Mouse (Mus musculus) lung, postnatal 14 days (tissue): Measurements from ENCODE around the gene Cers6.

Experiments
- DNase-seq: peaks from one replicate; pipeline ENCODE4 v3.0.0; 2021

Gene Cers6

DNA sequence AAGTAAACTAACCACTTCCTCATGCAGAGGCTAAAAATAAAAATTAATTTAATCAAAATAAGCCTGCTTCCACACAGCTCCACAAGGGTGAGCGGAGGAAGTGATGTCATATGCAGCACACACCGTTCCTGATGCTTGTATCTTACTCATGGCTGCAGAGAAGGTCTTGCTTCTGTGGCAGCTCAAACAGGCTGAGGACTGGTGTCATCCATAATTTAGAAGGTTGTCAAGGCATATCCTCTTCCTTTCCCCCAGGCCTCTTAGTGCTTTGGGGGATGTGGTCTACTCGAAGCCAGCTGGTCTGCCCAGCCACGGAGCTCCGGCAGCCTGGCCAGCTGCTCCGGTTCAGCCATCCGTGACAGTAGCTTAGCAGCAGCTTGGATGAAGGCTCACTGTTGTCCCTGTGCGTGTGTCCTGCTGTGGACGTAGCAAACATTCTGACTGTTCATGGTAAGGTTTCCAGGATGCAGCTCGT is 267.7 kb downstream of the Cers6 start:
- DNase-seq, result no peak

DNA sequence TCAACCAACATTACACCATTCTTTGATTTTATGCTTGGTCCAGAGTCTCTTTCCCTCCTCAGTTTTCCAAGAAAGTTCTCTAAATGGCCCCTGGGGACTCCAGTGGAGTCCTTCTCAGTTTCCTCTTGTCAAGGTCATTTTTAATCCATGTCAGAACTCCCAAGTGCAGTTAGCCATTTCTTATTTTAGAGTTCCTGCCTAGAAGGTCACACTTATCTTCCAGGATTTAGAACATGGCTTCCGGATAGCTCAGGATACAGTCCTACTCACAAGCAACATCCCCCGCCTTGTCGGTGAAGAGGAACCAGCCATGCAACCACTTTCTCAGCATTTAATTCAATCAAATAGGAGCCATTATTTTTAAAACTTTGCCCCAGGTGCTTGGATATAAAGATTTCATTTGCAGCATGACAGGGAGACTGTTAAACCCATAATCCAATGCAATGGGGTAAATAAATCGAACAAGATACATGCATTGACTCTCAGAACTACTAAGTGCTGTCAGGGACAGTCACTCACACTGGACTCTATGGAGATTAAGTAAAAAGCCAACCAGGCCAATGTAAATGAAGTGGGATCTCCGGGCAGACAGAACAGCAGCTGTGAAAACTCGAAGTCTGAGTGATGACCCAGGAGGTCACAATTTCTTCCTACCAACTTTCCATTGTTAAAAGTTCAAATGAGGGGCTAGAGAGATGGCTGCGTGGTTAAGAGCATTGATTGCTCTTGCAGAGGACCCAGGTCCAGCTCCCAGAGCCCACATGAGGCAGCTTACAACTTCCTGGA is 268.4 kb downstream of the Cers6 start:
- DNase-seq, result no peak

DNA sequence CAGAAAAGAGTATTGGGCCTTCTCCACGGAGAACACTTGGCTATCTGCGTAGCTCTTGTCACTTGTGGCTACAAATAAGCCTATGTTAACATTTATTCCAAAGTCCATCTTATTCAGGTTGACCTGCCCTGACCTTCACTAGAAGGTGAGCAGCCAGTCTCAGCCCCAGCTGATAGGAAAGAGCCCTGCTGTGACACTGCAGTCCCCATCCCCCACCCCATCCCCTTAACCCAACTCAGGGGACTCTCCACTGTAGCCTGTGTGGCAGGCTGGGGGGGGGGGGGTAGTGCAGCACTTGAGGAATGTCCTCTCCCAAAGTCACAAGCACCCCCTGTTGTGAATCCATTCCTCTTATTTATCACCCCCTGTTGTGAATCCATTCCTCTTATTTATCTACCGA is 270.8 kb downstream of the Cers6 start:
- DNase-seq, result no peak

DNA sequence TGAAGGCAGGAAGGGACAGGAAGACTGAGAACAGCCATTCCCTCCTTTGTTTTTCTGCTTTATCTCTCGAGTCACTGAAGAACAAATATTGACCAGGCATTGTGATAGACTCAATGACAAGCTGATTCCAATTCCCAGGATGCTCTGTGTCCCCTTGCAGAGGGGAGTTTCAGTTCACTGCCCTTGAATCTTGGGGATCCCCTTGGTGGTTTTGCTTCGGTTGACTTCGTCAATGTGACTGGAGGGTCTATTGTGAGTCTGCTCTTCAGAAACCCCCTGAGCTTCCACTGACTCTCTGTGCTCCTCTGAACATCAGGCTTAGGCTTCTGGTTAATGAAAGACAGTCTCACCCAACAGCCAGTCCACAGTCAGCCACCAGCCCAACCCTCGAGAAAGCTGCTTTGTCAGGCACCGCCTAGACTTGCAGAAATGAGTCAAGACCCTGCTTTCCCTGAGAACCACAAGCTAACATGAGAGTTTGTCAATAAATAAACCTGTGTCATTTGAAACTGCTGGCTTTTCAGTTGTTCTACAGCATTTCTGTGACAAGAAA is 271.3 kb downstream of the Cers6 start:
- no peak for DNase-seq

DNA sequence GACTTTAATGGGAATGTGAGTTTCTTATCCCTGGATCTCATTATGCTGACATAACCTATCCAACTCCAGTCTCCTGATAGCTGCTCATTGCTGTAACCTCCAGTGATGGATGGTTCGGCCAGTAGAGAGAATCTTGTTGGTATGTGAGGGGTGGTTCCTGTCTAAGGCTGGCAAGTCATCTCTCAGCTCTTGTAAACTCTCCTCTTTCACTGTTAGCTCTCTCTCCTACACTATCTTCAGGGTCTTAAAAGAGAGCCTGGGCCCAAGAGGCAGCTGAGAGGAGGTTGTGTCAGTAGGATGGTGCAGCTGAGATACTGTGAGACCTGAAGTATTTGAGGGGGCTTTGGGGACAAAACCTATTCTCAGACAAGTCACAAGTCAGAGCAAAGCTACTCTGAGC is 272.9 kb downstream of the Cers6 start:
- DNase-seq, result no peak

DNA sequence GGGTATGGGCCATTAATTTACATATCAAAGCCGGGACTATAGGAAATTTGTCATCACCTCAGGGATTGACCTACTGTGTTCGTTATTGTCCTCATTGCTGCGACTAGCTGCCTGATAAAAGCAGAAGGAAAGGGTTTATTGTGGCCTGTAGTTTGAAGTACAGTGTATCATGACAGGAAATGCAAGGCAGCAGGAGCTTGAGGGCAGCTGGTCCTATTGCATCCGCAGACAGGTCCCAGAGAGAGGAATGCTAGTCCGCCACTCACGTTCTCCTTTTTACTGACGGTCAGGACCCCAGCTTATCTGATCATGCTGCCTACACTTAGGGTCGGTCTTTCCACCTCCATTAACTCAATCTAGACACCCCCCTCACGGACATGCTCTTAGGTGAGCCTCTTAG is 273.7 kb downstream of the Cers6 start:
- DNase-seq, result no peak

DNA sequence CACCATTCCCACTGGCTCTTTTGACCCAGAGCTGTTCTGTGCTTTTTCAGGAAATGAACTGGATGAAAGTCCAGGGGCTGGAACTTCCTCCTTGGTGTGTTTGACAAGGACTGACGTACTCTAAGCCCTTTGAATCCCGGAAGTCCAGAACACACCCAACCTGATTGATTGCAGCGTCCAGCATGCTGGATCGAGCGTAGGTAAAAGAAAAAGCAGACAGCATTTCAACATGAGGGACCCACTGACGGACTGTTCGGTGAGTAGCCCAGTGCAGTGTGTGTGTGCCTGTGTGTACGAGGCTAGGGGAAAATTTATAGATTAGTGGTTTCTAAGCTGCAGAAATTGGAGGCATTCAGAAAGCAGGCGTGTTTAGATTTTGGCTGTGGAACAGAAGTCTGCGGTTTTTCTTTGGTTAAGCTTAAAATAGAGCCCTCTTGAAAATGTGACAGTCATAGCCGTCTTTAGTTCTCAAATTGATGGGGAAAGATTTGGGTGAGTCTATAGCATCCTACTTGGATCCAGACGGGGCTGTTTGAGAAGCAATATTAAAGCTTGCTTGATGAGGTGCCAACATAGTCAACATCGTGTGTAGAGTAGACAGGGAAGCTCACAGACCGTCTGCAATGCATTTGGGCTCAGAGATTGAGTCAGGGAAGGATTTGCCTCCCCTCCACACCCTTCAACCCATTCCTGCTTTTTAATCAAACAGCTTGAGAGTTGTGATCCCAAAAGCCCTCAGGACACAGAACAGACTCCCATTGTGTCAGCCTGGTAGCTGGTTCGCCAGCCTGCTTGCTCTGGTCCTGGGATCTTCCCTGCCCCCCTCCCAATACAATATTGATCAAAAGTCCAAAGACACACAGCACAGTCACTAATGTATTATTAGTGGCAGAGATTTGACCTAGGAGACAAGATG is 274.7 kb downstream of the Cers6 start, which contains the start of gene Nostrin:
TSS of gene Nostrin (plus strand) at position 140 of the 916 bp plus-strand sequence.
- DNase-seq, result peak; percentile 56

DNA sequence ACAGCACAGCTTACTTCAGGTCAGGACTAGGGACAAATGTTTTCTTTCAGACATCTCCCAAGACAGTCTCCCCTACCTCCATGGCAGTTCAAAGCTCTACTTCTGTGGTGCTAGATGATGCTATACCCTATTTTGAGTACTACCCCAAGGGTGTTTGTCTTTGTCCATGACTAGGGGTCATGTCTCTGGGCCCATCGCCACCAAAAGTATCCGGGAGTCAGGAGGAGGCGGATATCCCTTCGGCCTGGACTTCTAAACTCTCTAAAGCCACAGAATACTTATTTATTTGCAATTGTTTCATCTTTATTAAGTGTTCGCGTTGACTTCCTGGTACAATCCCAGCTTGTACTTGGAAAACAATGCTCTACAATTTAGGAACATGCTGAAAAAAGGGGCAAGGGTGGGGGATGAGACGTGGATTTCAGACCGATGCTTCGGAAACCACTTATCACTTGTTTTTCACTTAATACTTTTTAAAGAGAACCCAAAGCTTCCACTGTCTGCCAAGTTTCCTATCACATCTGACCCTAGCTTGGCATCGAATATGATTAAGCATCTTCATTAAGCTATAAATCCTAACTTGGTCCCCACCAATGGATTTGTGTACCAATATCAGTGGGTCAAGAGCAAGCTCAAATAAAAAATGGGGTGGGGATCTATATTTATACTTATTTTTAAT is 276.3 kb downstream of the Cers6 start:
- no peak for DNase-seq

DNA sequence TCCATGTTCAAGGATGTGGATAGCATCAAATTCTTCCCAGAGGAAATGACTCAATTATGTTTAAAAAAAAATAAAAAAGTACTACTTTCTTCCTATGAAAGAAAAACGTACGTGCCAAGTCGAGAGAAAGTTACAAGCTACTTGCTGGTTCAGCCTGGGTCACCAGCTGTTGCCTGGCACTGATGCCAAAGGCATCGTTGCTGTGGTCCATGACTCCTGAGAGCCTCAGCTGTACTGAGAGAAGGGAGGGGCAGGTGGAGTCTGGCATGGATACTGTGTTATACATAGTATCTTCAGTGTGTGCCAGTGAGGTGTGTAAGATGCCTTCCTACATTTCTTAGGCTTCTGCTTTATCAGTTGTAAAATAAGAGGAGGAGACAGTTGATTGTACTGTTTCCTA is 277.5 kb downstream of the Cers6 start:
- DNase-seq, result no peak

DNA sequence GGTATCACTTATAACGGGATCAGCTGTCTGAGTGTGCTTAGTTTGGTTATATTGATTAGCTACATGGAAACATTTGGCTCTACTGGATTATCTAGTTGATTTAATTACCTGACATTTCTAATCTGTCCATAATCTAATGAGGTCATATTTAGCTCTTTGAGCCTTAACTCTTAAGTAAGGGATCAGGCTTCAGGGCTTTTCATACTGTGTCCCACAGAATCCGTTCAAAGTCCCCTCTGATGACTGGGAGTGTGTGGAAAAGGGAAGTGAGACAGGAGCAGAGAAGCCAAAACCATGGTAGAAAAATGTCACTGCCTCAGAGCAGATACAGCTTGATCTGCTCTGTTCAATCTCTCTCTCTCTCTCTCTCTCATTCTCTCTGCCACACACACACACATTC is 279.0 kb downstream of the Cers6 start:
- DNase-seq, result no peak

DNA sequence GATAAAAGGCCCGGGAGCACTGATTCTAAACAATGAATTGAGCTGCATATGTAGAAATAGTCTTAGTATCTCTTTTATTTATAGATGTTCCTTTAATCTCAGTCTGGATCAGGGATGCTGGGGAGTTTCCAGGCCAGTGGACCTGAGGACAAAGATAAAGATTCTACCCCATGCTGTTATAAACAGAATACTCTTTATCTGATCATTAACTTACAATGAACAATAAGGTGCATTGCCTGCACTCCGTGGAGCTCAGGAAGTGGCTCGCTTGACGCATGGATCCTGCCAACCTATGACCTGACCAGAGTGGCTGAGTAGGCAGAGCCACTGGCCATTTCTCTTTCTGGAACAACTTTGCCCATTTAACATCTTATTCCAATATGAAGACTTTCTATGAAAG is 279.6 kb downstream of the Cers6 start:
- peak; percentile 37 for DNase-seq

DNA sequence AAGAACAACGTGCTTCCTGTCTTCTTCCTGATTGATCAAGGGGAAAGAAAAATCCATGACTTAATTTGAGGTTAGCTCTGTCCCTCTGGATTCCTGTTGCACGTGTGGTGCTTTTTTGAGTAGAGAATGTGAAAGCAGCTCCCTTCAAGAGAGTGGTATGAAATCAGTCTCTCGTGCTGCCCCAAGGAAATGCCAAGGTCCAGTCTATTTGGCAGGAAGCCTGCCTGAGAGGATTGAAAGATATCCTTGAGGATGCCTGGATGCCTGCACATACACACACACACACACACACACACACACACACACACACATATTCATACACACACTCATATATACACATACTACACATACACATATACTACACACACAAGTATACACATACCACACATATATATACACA is 287.4 kb downstream of the Cers6 start:
- DNase-seq, result no peak

DNA sequence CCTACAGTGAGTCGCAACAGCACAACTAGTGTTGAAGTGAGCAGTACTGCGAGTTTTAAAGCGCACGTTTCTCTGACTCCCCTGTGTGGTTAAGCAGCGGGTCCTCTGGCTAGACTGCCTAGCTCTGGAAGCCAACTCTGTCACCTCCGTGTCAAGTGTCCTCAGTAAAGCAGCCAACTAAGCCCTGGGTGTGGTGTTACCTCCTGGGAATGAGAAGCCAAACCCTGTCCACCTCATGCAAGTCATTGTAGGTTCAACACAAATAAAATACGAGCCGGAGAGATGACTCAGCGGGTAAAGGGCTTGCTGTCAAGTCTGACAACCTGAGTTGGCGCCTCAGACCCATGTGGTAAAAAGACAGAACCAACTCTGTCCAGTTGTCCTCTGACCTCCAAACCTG is 287.9 kb downstream of the Cers6 start:
- no peak for DNase-seq

DNA sequence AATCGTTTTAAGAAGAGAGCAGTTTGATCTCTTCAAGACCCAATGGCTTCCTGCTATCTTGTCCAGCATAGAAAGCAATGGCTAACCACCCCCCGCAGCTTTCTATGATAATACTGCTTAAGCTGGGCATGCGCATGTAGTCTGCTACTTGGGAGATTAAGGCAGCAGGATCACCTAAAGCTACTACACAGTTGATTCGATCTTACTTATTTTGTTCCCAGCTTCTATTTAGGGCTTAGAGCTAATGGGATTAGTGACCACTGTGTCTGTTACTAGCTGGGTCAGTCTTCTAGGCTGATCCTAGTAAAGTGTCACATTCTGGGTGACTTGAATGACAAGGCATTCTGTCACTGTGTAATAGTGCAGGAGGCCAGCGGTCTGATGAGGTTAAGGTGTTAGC is 289.6 kb downstream of the Cers6 start:
- no peak for DNase-seq

DNA sequence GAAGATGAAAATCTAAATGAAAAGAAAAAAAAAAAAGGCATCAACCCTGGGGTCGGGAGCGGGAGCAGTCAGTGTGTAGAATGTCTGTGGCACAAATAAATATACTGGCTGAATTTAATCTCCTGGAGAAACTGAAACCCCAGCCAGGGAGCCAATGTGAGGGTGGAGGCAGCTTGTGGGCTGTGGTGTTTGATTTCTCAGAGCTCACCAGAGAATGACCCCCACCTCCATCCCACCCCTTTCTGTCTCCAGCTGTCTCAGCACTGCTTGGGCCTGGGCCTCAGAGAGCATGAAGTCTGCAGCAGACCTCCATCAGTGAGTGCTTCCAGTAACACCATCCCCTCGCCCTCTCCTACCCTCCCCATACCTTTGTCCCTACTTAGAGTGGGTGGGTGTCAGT is 294.6 kb downstream of the Cers6 start:
- no peak for DNase-seq

DNA sequence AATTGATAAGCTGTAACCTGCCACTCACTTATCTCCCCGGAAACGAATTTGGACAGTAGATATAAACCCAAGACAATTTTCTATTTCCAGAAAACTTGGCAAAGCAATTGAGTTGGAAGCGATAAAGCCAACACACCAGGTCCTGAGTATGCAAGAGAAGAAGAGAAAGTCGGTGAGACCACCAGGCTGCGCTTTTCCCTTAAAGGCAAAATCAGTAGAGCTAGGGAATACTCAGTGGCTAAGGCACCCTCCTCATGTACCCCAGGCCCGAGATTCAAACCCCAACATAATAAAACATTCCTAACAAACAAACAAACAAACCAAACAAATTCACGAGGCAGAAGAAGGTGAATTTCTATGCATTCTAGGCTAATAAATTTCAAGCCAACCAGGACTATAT is 295.0 kb downstream of the Cers6 start:
- DNase-seq, result no peak

DNA sequence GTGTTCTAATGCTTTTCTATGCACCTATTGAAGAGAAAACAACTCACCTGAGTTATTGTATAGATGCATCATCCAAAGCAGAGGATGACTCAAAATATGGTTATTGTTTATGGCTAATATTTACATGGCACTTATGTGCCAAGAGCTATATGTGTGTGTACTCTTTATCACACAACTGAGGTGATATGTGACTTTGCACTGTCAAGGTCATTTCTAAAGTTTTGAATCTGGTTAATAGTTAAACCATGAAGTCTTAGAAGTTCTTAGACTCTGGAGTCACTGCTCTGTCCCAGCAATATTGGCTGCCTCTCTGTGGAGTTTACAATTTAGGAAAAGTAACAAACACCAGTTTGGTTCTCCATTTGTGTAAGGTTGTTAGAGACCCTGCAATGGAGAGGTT is 297.7 kb downstream of the Cers6 start:
- DNase-seq, result no peak
